Mouse (Mus musculus) layer of hippocampus, adult 18-20 months (tissue): ENCODE results near the gene Mn1. TPM values are rescaled to one million over a fixed set of nuclear protein-coding genes. Genes with fewer than 3 reads are reported as not detected.

ENCODE experiments used
- DNase-seq, 2 experiments: peaks; one replicate each; pipeline ENCODE4 v3.0.0; 2022; ENCODE audit warnings: low spot score in 2 of 2
- total RNA-seq, 2 experiments: library from RNA; stranded (reverse); gene quantifications; 2 replicates each; pipeline ENCODE4 v1.2.3; 2021

Mn1 gene
- total RNA-seq, 2 experiments from 2014 or later: 39.1 to 41.8 TPM

- peak; percentile 62 to 80 for DNase-seq
These were observed 56.3 kb downstream of the Mn1 start for GRCm38 (mm10) chr5:111473425-111473824.

DNA sequence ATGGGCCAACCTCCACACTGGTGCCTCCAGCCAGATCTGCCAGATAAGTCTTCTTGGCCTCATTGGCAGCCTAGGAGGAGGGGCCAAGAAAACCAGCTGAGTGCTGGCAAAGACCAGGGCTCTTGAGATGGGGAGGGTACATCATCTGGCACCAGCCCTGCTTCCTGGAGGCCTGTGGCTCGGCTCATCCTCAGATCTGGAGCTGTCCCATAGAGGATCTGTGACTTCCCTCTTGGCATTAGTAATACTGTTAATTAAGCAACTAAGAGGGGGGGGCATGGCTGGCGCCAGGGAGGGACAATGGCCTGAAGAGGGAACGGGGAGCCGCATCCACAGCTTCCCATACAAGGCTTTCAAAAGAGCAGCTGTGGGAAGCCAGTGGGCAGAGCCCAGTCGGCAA, 58.6 kb downstream of the Mn1 start:
- no peak for DNase-seq

GRCm38 (mm10) chr5:111476141-111476540, 59.0 kb downstream of the Mn1 start:
- DNase-seq: no peak

- no peak for DNase-seq
These were observed 68.7 kb downstream of the Mn1 start for GRCm38 (mm10) chr5:111485907-111486306.

DNA sequence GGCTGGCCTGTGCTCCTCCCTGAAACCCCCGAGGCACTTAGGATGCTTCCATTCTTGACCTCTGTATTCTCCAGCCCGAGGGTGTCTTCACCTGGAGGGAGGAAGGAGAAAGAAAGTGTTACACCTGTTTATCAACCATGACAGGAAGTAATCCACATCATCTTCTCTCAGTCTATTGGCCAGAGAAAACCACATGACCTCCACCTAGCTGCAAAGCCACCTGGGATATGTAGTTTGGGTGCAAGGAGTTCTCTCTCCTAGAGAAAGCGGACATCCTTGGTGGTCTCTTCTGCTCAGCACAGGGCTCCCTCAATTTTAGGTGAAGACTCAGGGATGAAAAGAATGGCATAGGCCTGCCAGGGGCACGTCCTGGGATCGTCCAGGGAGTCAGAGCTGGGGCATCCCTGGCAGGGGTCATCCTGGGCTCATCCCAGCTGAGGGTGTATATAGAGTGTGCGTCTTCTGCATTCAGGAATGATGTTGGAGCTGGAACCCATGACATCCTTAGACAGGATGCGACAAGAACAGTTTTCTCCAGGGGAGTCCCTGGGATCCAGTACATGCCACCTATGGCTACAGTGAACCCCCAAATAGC, 72.0 kb downstream of the Mn1 start:
- DNase-seq: peak; percentile 19 to 45

DNA sequence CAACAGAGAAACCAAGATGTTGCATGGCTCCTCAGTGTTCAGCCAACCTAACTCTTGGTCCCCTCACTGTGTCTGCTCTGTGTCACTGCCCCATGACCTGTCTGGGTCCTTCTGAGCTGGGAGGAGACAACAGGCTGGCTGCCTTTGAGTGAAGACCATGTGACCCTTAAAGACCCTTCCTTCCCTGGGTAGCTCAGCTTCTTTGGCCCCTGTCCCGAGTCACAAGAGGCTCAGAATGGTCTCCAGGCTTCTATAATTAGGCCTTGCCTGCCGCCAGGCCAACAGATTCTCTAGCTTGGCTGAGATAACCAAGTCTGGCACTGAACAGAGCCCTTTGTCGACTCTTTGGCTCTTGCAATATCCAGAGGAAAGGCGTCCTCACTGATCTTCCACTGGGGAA, 73.4 kb downstream of the Mn1 start:
- no peak for DNase-seq

GRCm38 (mm10) chr5:111491485-111491884, 74.3 kb downstream of the Mn1 start:
- DNase-seq: no peak

- DNase-seq: no peak
These were observed 82.9 kb downstream of the Mn1 start for GRCm38 (mm10) chr5:111500036-111500435.

DNA sequence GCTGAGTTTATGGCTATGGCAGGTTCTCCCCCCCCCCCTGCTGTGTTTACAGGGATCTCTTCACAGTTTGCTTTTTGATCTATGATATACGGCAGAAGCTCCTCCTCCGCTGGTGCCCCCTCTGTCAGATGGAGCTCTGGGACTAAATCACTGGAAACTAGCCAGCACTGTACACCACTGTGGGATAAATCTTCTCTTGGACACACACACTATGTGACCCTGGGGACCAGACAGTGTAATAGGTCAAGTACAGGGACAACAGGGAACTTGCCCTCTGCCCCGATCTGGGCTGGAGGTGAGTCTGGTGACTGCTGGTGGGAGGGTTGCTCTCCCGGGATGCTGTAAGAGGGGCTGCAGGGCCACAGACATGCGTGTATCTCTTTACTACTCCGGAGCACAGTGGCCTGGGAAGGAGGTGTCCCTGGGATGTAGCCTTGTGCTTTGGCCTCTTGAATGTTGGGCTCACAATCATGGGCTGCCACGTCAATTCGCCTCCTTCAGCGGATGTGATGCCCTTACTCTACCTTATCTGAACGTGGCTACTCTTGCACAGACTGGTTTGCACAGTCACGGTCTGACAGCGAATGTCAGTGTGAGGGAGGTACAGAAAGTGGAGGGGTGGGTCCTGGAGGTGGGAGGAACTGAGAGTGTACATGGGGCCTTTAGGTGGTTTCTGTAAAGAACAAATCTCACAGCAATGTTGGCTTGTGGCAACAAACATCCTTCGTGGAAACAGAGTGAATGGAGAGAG, 84.7 kb downstream of the Mn1 start:
- DNase-seq: no peak

DNA sequence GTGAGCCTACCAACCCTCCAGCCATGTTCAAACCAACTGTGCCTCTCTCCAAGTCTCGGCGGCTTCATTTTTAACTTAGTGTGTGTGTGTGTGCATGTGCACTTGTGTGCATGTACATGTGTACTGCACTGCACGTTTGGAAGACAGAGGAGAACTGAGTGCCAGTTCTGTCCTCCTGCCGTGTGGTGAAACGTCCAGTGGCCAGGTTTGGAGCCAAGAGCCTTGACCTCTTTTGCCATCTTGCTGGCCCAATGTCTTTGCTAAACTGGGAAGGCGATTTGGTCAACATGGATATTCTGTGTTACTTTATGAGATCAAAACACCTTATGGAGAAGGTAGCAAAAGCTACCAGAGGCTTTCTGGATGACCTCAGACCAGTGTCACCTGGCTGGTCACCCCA, 88.1 kb downstream of the Mn1 start:
- DNase-seq: no peak

- no peak for DNase-seq
These were observed 88.7 kb downstream of the Mn1 start for GRCm38 (mm10) chr5:111505824-111506223.

DNA sequence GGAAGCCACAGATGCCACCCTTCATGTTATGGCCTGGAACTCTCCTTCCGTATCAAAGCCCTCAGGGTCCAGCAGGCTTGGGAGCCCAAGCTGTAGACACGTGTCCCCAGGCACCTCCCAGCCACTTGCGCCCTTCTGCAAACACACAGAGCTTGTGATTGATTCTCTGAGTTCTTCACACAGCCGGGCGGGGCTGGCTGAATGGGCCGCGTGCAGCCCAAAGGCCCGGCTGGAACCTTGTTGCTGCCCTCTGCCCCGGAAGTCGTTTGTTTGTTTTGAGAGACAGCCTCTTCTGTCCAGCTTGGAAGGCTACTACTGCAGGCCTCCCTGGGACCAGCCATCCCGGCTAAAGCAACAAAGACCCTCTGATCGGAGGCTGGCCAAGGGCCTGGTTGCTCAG, 89.2 kb downstream of the Mn1 start:
- no peak for DNase-seq

Other genes with a start within 250 kb of the Mn1 start
- 10 to 100 TPM; 84.5 to 88.0 TPM for gene Pitpnb, start 86.6 kb upstream of the Mn1 start, total RNA-seq